Mouse (Mus musculus) intestine, embryonic 14.5 days (tissue): ENCODE measurements around the gene Kpna2. TPM values are rescaled to one million over a fixed set of nuclear protein-coding genes. Genes with fewer than 3 reads are reported as not detected.
"Not testable (repeated sequence)": the region's sequence is repeated elsewhere in the genome, so short reads cannot be mapped to it uniquely, and the experiment has no call there.

Source experiments
- ATAC-seq: fragments of 200-750 bp; cut with Nextera tagmentation; replicated peaks from 2 replicates; pipeline ENCODE4 v1.8.0; 2017; ENCODE audit warnings: low read depth, moderate number of reproducible peaks, moderate TSS enrichment, moderate library complexity; ENCODE audit not compliant: low FRiP score, low TSS enrichment
- DNase-seq: peaks from one replicate; pipeline ENCODE4 v3.0.0-alpha.2; 2018; ENCODE audit warnings: low spot score
- H3K27ac ChIP-seq: fragments of 300-500 bp; sonication (generic); 2 replicates; pipeline ENCODE4 v1.5.1; 2014; ENCODE audit warnings: low read depth, mild to moderate bottlenecking, control low read depth
- H3K27me3 ChIP-seq: fragments of 300-500 bp; sonication (generic); replicated peaks from 2 replicates; pipeline ENCODE4 v1.6.1; 2014; ENCODE audit warnings: low read length, control low read depth; ENCODE audit not compliant: control insufficient read depth, insufficient read depth
- H3K36me3 ChIP-seq: fragments of 300-500 bp; sonication (generic); 2 replicates; pipeline ENCODE4 v1.6.1; 2014; ENCODE audit warnings: low read length, control low read depth; ENCODE audit not compliant: control insufficient read depth, insufficient read depth
- H3K4me1 ChIP-seq: fragments of 300-500 bp; sonication (generic); replicated peaks from 2 replicates; pipeline ENCODE4 v1.6.1; 2014; ENCODE audit warnings: low read length, control low read depth, mixed read lengths; ENCODE audit not compliant: control insufficient read depth, insufficient read depth
- H3K4me2 ChIP-seq: fragments of 300-500 bp; sonication (generic); 2 replicates; pipeline ENCODE4 v1.6.1; 2014; ENCODE audit warnings: low read length
- H3K4me3 ChIP-seq: fragments of 300-500 bp; sonication (generic); 2 replicates; pipeline ENCODE4 v1.5.1; 2014; ENCODE audit warnings: low read depth, low read length, control low read depth, mixed read lengths
- H3K9ac ChIP-seq: fragments of 300-500 bp; sonication (generic); 2 replicates; pipeline ENCODE4 v1.6.1; 2014; ENCODE audit warnings: mild to moderate bottlenecking, low read length
- H3K9me3 ChIP-seq: fragments of 300-500 bp; sonication (generic); 2 replicates; pipeline ENCODE4 v1.6.1; 2016; ENCODE audit warnings: low read length, control low read depth; ENCODE audit not compliant: control insufficient read depth
- WGBS: fragments of 180-500 bp; shearing (Covaris S2); extraction: QIAGEN DNeasy Blood & Tissue Kit; methylation state at CpG from one replicate; pipeline ENCODE4 v1.1.7; 2014; 5-methylcytosine and 5-hydroxymethylcytosine counted together
- polyA plus RNA-seq: library from polyadenylated mRNA; unstranded; fragments of >200 nt; fragmentation: Nextera tagmentation; extraction: Ambion mirVana; gene quantifications from 2 replicates; pipeline ENCODE4 v1.2.1, GENCODE M21; 2014

Kpna2 gene
- polyA plus RNA-seq, 1 experiment from 2014 or later, result 416 TPM

DNA sequence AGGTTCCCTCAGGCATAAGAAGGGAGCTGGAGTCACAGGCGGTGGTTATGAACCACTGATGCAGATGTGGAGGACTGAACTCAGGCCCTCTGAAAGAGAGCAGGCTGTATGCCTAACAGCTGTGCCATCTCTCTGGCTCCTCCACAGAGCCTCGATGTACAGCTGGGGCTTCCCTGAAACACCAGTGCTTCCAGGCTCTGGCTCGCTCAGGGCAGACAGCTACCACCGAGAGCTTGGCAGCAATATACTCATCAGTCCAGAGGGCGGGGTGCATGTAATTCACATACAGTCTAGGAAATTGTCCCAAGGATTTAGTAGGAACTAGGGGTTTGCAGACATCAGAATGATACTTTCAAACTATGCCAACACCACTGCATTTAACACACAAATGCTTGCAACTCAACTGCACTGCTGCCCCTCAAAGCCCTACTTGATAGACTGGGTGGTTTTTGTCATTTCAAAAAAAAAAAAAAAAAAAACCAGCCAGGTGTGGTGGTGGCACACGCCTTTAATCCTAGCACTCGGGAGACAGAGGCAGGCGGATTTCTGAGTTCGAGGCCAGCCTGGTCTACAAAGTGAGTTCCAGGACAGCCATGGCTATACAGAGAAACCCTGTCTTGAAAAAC, 13.2 kb downstream of the Kpna2 start:
- H3K9ac ChIP-seq, H3K4me2 ChIP-seq, H3K4me1 ChIP-seq, H3K9me3 ChIP-seq, H3K4me3 ChIP-seq, ATAC-seq, DNase-seq, H3K27me3 ChIP-seq, H3K27ac ChIP-seq: not testable (repeated sequence)
- 80% methylated on average over 9 of the region's 9 CpGs for WGBS
- H3K36me3 ChIP-seq, result peaks cover 41% of the 10 kb centered on the region

DNA sequence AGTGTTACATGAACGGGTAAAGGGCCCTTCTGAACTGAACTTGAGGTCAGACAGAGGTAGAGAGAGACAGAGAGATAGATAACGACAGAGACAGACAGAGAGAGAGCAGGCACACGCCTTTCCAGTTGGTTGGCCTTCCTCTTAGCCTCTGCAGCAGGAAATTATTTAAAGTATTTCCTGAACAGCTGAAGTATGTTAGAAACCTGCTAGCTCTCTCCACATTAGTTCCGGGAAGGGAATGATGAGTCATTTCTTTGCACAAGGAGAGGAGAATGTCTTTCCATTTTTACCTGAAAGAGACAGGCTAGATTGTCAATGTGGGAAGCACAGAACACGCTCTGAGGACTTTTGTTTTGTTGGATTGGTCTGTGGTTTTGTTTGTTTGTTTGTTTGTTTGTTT, 17.0 kb downstream of the Kpna2 start:
- Histone ChIP-seq H3K27ac (no peak overlapping the region), H3K36me3 (peaks cover 5% of the 10 kb centered on the region)
- no peak for DNase-seq

DNA sequence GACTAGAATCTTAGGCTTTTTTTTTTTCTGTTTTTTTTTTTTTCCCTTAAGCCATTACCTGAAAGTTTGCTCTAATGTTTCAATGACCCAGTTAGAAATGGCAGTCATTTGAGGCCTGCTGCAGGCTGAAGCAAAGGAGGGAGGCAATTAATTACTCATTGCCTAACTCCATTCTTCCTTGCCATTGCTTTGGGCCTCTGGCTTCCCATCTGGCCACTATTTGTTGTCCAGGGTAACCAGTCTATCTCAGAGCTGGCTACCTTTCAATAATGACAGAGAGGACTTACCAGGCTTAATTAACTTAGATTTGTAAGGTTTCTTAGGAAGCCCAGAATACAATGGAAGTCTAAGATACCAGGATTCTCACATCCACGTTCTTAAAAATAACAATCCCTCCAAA, 17.6 kb downstream of the Kpna2 start:
- no peak for DNase-seq
- WGBS, result 33% methylated on average over 1 of the region's 1 CpGs
- Histone ChIP-seq H3K27me3 (no peaks in the 10 kb centered on the region), H3K4me3 (no peak overlapping the region), H3K4me1 (no peaks in the 10 kb centered on the region; the same call in 1 of the 2 replicates), H3K9me3 (no peaks in the 10 kb centered on the region), H3K4me2 (no peak overlapping the region), H3K27ac (no peak overlapping the region), H3K36me3 (no peaks in the 10 kb centered on the region; the same call in 1 of the 2 replicates), H3K9ac (no peak overlapping the region)
- ATAC-seq, result no peak

More for the DNA sequence above, 17.0 kb downstream of the Kpna2 start:
- H3K4me3 ChIP-seq, result no peak overlapping the region
- 29% methylated on average over 5 of the region's 5 CpGs for WGBS
- 0 out of 2 replicates have a peak, but pooled peaks have one; percentile 26 for ATAC-seq
- H3K27me3 ChIP-seq, result no peaks in the 10 kb centered on the region
- no peaks in the 10 kb centered on the region for H3K9me3 ChIP-seq
- no peaks in the 10 kb centered on the region; the same call in 1 of the 2 replicates for H3K4me1 ChIP-seq
- no peak overlapping the region for H3K4me2 ChIP-seq
- H3K9ac ChIP-seq, result no peak overlapping the region

DNA sequence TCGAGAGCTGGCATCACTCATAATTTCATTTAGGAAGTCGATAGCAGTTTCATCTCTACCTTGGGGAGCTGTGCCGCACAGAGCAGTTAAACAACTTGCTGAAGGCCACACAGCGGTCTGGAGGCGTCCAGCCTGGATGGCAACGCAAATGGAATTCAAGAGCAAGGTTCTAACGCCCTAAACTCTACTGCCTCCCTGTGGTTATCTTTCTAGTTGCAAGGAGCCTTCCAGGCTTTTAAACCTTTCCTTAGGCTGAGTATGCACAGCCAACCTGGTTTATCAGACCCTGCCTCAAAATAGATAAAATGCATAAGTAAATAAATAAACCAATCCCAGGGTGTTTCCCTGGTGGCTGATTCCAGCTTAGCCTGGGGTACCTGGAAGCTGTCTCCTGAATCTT, 18.9 kb downstream of the Kpna2 start:
- H3K4me2 ChIP-seq, result no peak overlapping the region
- no peak overlapping the region for H3K4me3 ChIP-seq
- DNase-seq, result no peak
- WGBS, result 19% methylated on average over 7 of the region's 7 CpGs
- no peak overlapping the region for H3K9ac ChIP-seq
- no peaks in the 10 kb centered on the region for H3K27me3 ChIP-seq
- no peaks in the 10 kb centered on the region for H3K9me3 ChIP-seq
- H3K27ac ChIP-seq, result no peak overlapping the region
- H3K36me3 ChIP-seq, result no peaks in the 10 kb centered on the region
- H3K4me1 ChIP-seq, result no peaks in the 10 kb centered on the region; the same call in 1 of the 2 replicates
- 0 out of 2 replicates have a peak, but pooled peaks have one; percentile 39 for ATAC-seq

GRCm38 (mm10) chr11:106976194-106976593, 23.1 kb downstream of the Kpna2 start:
- ATAC-seq, result no peak
- no peaks in the 10 kb centered on the region for H3K4me1 ChIP-seq
- no peak overlapping the region for H3K27ac ChIP-seq
- H3K9me3 ChIP-seq, result no peaks in the 10 kb centered on the region
- DNase-seq, result no peak
- 88% methylated on average over 8 of the region's 8 CpGs for WGBS
- H3K4me2 ChIP-seq, result no peak overlapping the region
- no peak overlapping the region for H3K9ac ChIP-seq
- no peaks in the 10 kb centered on the region for H3K36me3 ChIP-seq
- no peak overlapping the region for H3K4me3 ChIP-seq
- H3K27me3 ChIP-seq, result no peaks in the 10 kb centered on the region

DNA sequence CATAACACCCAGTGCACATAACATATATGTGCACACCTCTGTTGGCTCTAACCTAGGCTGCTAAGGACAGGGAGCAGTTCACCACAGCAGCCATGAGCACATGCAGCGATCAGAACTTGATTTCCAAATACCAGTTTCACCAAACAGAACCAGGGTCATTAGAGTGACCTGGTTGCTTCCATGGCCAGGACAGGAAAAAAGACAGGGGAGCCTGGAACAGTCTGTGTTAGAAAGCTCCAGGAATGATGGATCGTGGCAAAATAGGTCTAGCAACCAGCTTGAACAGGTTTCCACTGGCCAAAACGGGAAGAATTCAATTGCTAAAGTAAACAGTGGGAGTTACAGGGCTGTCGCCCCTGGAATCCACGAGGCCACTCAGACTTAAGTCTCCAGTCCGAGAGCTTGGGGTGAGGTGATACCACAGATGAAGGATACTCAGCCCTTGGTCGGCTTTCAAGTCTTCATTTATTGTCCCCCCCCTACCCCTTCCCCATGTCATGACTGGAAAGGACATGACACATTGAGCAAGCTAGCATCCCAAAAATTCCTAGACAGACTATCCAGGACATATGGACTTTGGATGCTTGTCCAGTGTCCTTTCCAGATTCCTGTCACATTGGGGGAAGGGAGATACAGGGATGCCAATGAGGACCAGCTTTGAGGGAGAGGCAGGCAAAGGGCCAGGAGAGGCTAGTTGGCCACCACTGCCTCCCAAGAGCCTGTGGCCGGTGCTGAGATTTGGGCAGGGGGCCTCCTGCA, 23.7 kb downstream of the Kpna2 start:
- Histone ChIP-seq H3K9ac (no peak overlapping the region), H3K9me3 (no peaks in the 10 kb centered on the region), H3K27me3 (no peaks in the 10 kb centered on the region), H3K4me1 (no peaks in the 10 kb centered on the region), H3K27ac (no peak overlapping the region), H3K4me2 (no peak overlapping the region), H3K36me3 (no peaks in the 10 kb centered on the region), H3K4me3 (no peak overlapping the region)
- ATAC-seq (no peak), DNase-seq (no peak)
- 47% methylated on average over 8 of the region's 8 CpGs for WGBS

GRCm38 (mm10) chr11:106974440-106974839, 24.9 kb downstream of the Kpna2 start:
- Histone ChIP-seq H3K4me2 (no peak overlapping the region), H3K4me1 (no peaks in the 10 kb centered on the region), H3K9me3 (no peaks in the 10 kb centered on the region), H3K9ac (no peak overlapping the region), H3K27me3 (no peaks in the 10 kb centered on the region), H3K4me3 (no peak overlapping the region), H3K27ac (no peak overlapping the region), H3K36me3 (no peaks in the 10 kb centered on the region)
- ATAC-seq (no peak), DNase-seq (no peak)
- WGBS, result 72% methylated on average over 2 of the region's 2 CpGs

DNA sequence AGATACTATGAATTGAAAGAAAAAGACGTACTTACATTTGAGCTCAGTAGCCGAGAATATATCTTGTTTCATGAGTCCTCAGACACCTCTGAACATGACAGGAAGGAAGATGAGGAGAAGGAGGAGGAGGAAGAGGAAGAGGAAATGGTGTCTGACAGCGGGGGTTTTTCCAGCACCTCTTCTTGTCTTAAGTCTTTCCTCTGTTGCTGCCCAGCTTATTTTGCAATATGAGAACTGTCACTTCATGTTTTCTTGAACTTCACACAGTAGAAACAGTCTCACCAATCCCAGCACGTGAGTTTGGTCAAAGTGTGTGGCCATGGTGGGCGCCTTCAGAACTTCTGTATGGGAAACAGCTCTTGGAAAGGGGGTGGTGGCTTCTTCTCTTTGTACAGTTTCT, 26.3 kb downstream of the Kpna2 start:
- Histone ChIP-seq H3K27ac (no peak overlapping the region), H3K36me3 (no peaks in the 10 kb centered on the region), H3K4me2 (no peak overlapping the region), H3K27me3 (no peaks in the 10 kb centered on the region), H3K9me3 (no peaks in the 10 kb centered on the region), H3K4me1 (no peaks in the 10 kb centered on the region), H3K9ac (no peak overlapping the region), H3K4me3 (no peak overlapping the region)
- ATAC-seq (no peak), DNase-seq (no peak)
- 84% methylated on average over 5 of the region's 5 CpGs for WGBS

DNA sequence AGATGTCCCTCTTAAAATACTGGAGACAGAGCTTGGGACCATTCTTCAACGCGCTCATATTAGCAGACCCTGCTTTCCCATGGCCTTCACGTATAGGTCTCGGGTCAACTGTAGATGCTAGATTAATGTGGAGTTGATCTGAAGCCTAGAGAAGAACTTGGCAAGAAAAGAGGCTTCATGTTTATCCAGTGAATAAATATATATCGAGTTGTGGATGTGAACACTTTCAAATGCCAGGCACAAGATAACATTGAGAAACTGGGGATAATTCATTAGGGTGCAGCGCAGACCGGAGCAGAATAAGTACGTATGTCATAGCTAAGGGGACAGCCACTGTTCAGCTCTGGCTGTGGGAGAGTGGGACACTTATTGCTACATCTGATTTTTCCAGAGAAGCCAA, 29.5 kb downstream of the Kpna2 start:
- no peaks in the 10 kb centered on the region for H3K27me3 ChIP-seq
- no peak overlapping the region for H3K9ac ChIP-seq
- ATAC-seq, result no peak
- H3K4me1 ChIP-seq, result no peaks in the 10 kb centered on the region
- no peaks in the 10 kb centered on the region for H3K9me3 ChIP-seq
- no peaks in the 10 kb centered on the region for H3K36me3 ChIP-seq
- 57% methylated on average over 8 of the region's 8 CpGs for WGBS
- DNase-seq, result no peak
- H3K27ac ChIP-seq, result no peak overlapping the region
- no peak overlapping the region for H3K4me2 ChIP-seq
- no peak overlapping the region for H3K4me3 ChIP-seq
